Mouse (Mus musculus) megakaryocyte, embryonic 14.5 days (primary cell): ENCODE measurements around the gene Wfdc15b. TPM values are rescaled to one million over a fixed set of nuclear protein-coding genes. Genes with fewer than 3 reads are reported as not detected.
"Not testable (repeated sequence)": the region's sequence is repeated elsewhere in the genome, so short reads cannot be mapped to it uniquely, and the experiment has no call there.

Experiments
- H3K27me3 ChIP-seq: replicated peaks from 2 replicates; pipeline ENCODE3; 2012; ENCODE audit warnings: inconsistent platforms
- H3K36me3 ChIP-seq: replicated peaks from 2 replicates; pipeline ENCODE3; 2012; ENCODE audit warnings: low read length, inconsistent platforms, mixed read lengths
- H3K4me1 ChIP-seq: 2 replicates; pipeline ENCODE4 v1.6.1; 2012; ENCODE audit warnings: inconsistent platforms
- H3K4me3 ChIP-seq: replicated peaks from 2 replicates; pipeline ENCODE3; 2012; ENCODE audit warnings: moderate library complexity, mild to moderate bottlenecking, inconsistent platforms
- H3K9me3 ChIP-seq: 2 replicates; pipeline ENCODE4 v1.6.1; 2012; ENCODE audit warnings: inconsistent platforms
- FLI1 ChIP-seq: IDR thresholded peaks from 2 replicates; pipeline ENCODE4 v1.6.1; 2012; ENCODE audit warnings: low read length, inconsistent platforms, mixed read lengths
- GATA1 ChIP-seq: IDR thresholded peaks from 3 replicates; pipeline ENCODE4 v1.6.1; 2012; ENCODE audit warnings: mixed read lengths, low read length, inconsistent platforms, borderline replicate concordance
- polyA plus RNA-seq: library from polyadenylated mRNA; stranded (reverse); fragments of >175 nt; gene quantifications from 2 replicates; pipeline ENCODE4 v1.2.3, GENCODE M21; 2012; ENCODE audit warnings: low replicate concordance; ENCODE audit not compliant: insufficient read depth

Wfdc15b gene
- polyA plus RNA-seq, result not detected in 2 replicates

GRCm38 (mm10) chr2:164221522-164221921, at the start of gene Wfdc15b:
Wfdc15b (minus strand) TSS chr2:164221660.
- Histone ChIP-seq H3K27me3 (peaks cover 17% of the 10 kb centered on the region), H3K36me3 (no peaks in the 10 kb centered on the region), H3K9me3 (no peaks in the 10 kb centered on the region), H3K4me3 (no peak within 1 kb of the TSS), H3K4me1 (no peaks in the 10 kb centered on the region)
- TF ChIP-seq FLI1 (no peak), GATA1 (no peak)

- not testable (repeated sequence) for H3K4me1 ChIP-seq, H3K9me3 ChIP-seq, H3K4me3 ChIP-seq, H3K27me3 ChIP-seq, H3K36me3 ChIP-seq
These were observed 35.1 kb upstream of the Wfdc15b start, which contains the start of gene Svs3b for GRCm38 (mm10) chr2:164256540-164256939. Svs3b (minus strand) TSS chr2:164256640.

- no peaks in the 10 kb centered on the region for H3K9me3 ChIP-seq
- H3K36me3 ChIP-seq, result no peaks in the 10 kb centered on the region
- H3K4me3 ChIP-seq, result no peak within 1 kb of the TSS
- peaks cover 9% of the 10 kb centered on the region for H3K27me3 ChIP-seq
- TF ChIP-seq GATA1 (no peak), FLI1 (no peak)
- no peaks in the 10 kb centered on the region for H3K4me1 ChIP-seq
These were observed 16.9 kb upstream of the Wfdc15b start, which contains the start of gene Svs2 for GRCm38 (mm10) chr2:164238366-164238765. Svs2 (minus strand) TSS chr2:164238466.

GRCm38 (mm10) chr2:164232671-164233070, 11.2 kb upstream of the Wfdc15b start:
- H3K27me3 ChIP-seq, result peaks cover 8% of the 10 kb centered on the region
- no peaks in the 10 kb centered on the region for H3K36me3 ChIP-seq
- no peaks in the 10 kb centered on the region for H3K9me3 ChIP-seq
- TF ChIP-seq GATA1 (no peak), FLI1 (no peak)
- no peak overlapping the region for H3K4me3 ChIP-seq
- H3K4me1 ChIP-seq, result no peaks in the 10 kb centered on the region

- Histone ChIP-seq H3K36me3 (no peaks in the 10 kb centered on the region), H3K4me3 (no peak overlapping the region), H3K9me3 (no peaks in the 10 kb centered on the region), H3K27me3 (peaks cover 7% of the 10 kb centered on the region), H3K4me1 (no peaks in the 10 kb centered on the region)
- no peak for TF ChIP-seq FLI1
- no peak for TF ChIP-seq GATA1
These were observed 7.1 kb upstream of the Wfdc15b start for GRCm38 (mm10) chr2:164228361-164229070.

GRCm38 (mm10) chr2:164219295-164219694, 2.2 kb downstream of the Wfdc15b start:
- Histone ChIP-seq H3K36me3 (no peaks in the 10 kb centered on the region), H3K9me3 (no peaks in the 10 kb centered on the region), H3K4me1 (no peaks in the 10 kb centered on the region), H3K27me3 (peaks cover 22% of the 10 kb centered on the region), H3K4me3 (no peak overlapping the region)
- TF ChIP-seq FLI1, result no peak
- no peak for TF ChIP-seq GATA1

GRCm38 (mm10) chr2:164212711-164213110, 8.7 kb downstream of the Wfdc15b start:
- no peak overlapping the region for H3K4me3 ChIP-seq
- no peaks in the 10 kb centered on the region for H3K4me1 ChIP-seq
- no peaks in the 10 kb centered on the region for H3K36me3 ChIP-seq
- H3K9me3 ChIP-seq, result peaks cover 7% of the 10 kb centered on the region
- TF ChIP-seq FLI1 (no peak), GATA1 (no peak)
- peaks cover 20% of the 10 kb centered on the region for H3K27me3 ChIP-seq

- Histone ChIP-seq H3K36me3 (no peaks in the 10 kb centered on the region), H3K27me3 (peaks cover 23% of the 10 kb centered on the region), H3K4me3 (no peak overlapping the region), H3K4me1 (no peaks in the 10 kb centered on the region), H3K9me3 (peaks cover 7% of the 10 kb centered on the region)
- no peak for TF ChIP-seq GATA1
- no peak for TF ChIP-seq FLI1
These were observed 10.6 kb downstream of the Wfdc15b start for GRCm38 (mm10) chr2:164210892-164211291.

GRCm38 (mm10) chr2:164206676-164207075, 14.8 kb downstream of the Wfdc15b start:
- Histone ChIP-seq H3K27me3 (peaks cover 13% of the 10 kb centered on the region), H3K4me1 (no peaks in the 10 kb centered on the region), H3K4me3 (no peak overlapping the region), H3K9me3 (peaks cover 7% of the 10 kb centered on the region), H3K36me3 (no peaks in the 10 kb centered on the region)
- no peak for TF ChIP-seq GATA1
- no peak for TF ChIP-seq FLI1

- H3K36me3 ChIP-seq, H3K4me3 ChIP-seq, H3K4me1 ChIP-seq, H3K9me3 ChIP-seq: not testable (repeated sequence)
- peaks cover 13% of the 10 kb centered on the region for H3K27me3 ChIP-seq
These were observed 15.4 kb downstream of the Wfdc15b start for GRCm38 (mm10) chr2:164206011-164206410.
